11 mouse cellular contexts compared by ENCODE assay signal in genomic region chr2:160249104-160250093, GRCm38 (mm10).
DNase-seq lines count a peak whose midpoint lies in the region; ATAC-seq and TF ChIP-seq lines count a peak whose summit lies in the region.
"Had no signal": no experiment of that assay in that cellular context is flagged by ENCODE, and none has a peak within 500 bp of the region (broad histone marks: within the 10 kb centered on the region; RNA-seq: fewer than 3 reads in every experiment).

No protein-coding gene starts in this region.

- peak; percentile 88 for TF ChIP-seq EP300 in liver, postnatal 0 days (IDR thresholded peaks at IDR 0.05; ENCODE audit: low read depth)

- intact Hi-C loops in left cerebral cortex, postnatal 4 days (cut with DNase I) = no loop called here

- no peak overlapping the region for H3K4me2 ChIP-seq in hindbrain, embryonic 14.5 days (replicated peaks)
- 0 out of 2 replicates have a peak overlapping the region, but pooled peaks have one; percentile 6 for H3K4me2 ChIP-seq in liver, postnatal 0 days (ENCODE audit: low read depth, low read length)
- H3K4me2 ChIP-seq: embryonic facial prominence, embryonic 13.5 days had no signal

- DNase-seq in left cerebral cortex, postnatal 4 days = peak; percentile 67
- no peak for DNase-seq in left cerebral cortex, adult 9 months (ENCODE audit: low spot score in 2 of 2)
- DNase-seq in hindbrain, embryonic 14.5 days (ENCODE audit: low spot score) = peak; percentile 54
- peak; percentile 40 for DNase-seq in kidney, adult 9 months
- DNase-seq in liver, postnatal 0 days = peak; percentile 41
- DNase-seq in gastrocnemius, postnatal 4 days (ENCODE audit: low spot score in 2 of 2) = no peak
- no peak for DNase-seq in adipocyte (ENCODE audit: low spot score)
- DNase-seq: cerebellum, adult 9-11 months; lung, adult 18-20 months had no signal

- H3K36me3 ChIP-seq in hindbrain, embryonic 14.5 days (replicated peaks; ENCODE audit: control insufficient read depth, insufficient read depth) = no peaks in the 10 kb centered on the region
- no peaks in the 10 kb centered on the region for H3K36me3 ChIP-seq in liver, postnatal 0 days (replicated peaks; ENCODE audit: insufficient read depth, low read length)
- H3K36me3 ChIP-seq: embryonic facial prominence, embryonic 13.5 days; heart, embryonic 10.5 days had no signal

- no peak overlapping the region for H3K9ac ChIP-seq in hindbrain, embryonic 14.5 days
- H3K9ac ChIP-seq in liver, postnatal 0 days (replicated peaks) = no peak overlapping the region
- H3K9ac ChIP-seq: embryonic facial prominence, embryonic 13.5 days had no signal

- no peak; the same call in 1 of the 2 replicates for ATAC-seq in hindbrain, embryonic 14.5 days (ENCODE audit: low FRiP score)
- ATAC-seq in liver, postnatal 0 days = peak; percentile 94

- WGBS in hindbrain, embryonic 14.5 days = 51% methylated on average over 9 of the region's 9 CpGs
- WGBS in liver, postnatal 0 days (ENCODE audit: insufficient replicate concordance) = 50% methylated on average over 9 of the region's 9 CpGs

- 0 out of 2 replicates have a peak, but pooled peaks cover 4% of the 10 kb centered on the region for H3K27me3 ChIP-seq in hindbrain, embryonic 14.5 days (ENCODE audit: control insufficient read depth, insufficient read depth, low read length)
- H3K27me3 ChIP-seq in liver, postnatal 0 days (ENCODE audit: insufficient read depth, low read length) = no peaks in the 10 kb centered on the region
- H3K27me3 ChIP-seq: embryonic facial prominence, embryonic 13.5 days had no signal

- H3K4me3 ChIP-seq in hindbrain, embryonic 14.5 days (replicated peaks; ENCODE audit: low read length) = no peak overlapping the region
- no peak overlapping the region for H3K4me3 ChIP-seq in liver, postnatal 0 days (ENCODE audit: low read depth, low read length)
- H3K4me3 ChIP-seq: embryonic facial prominence, embryonic 13.5 days; heart, embryonic 10.5 days had no signal

- peaks cover 12% of the 10 kb centered on the region; the same call in 1 of the 2 replicates for H3K4me1 ChIP-seq in hindbrain, embryonic 14.5 days (replicated peaks; ENCODE audit: control insufficient read depth, insufficient read depth, low read length)
- H3K4me1 ChIP-seq in liver, postnatal 0 days (ENCODE audit: insufficient read depth) = peaks cover 19% of the 10 kb centered on the region

- H3K27ac ChIP-seq in hindbrain, embryonic 14.5 days = no peak overlapping the region
- H3K27ac ChIP-seq in liver, postnatal 0 days (ENCODE audit: low read depth) = peak overlapping the region; percentile 92
- H3K27ac ChIP-seq: embryonic facial prominence, embryonic 13.5 days; heart, embryonic 10.5 days had no signal

- no peak for TF ChIP-seq CTCF in liver, postnatal 0 days (IDR thresholded peaks at IDR 0.05; ENCODE audit: low read depth)

- H3K9me3 ChIP-seq in hindbrain, embryonic 14.5 days (ENCODE audit: control insufficient read depth, low read length) = no peaks in the 10 kb centered on the region
- H3K9me3 ChIP-seq in liver, postnatal 0 days (ENCODE audit: low read length) = no peaks in the 10 kb centered on the region
- H3K9me3 ChIP-seq: embryonic facial prominence, embryonic 13.5 days; heart, embryonic 10.5 days had no signal

Comparison
In these comparisons a context has a peak if more than half of its experiments do, and no peak if none do; other contexts are left out.
1. DNase-seq: peak in left cerebral cortex, postnatal 4 days (single experiment), hindbrain, embryonic 14.5 days (single experiment), kidney, adult 9 months (single experiment) and liver, postnatal 0 days (single experiment); none in left cerebral cortex, adult 9 months (0 of 2), gastrocnemius, postnatal 4 days (0 of 2) and adipocyte (single experiment).